Mouse (Mus musculus): ENCODE results near the gene Kl. TPM values are rescaled to one million over a fixed set of nuclear protein-coding genes. Genes with fewer than 3 reads are reported as not detected.
A peak's percentile ranks its signal among the peaks of the same experiment; 100 is the strongest.

Gene Kl
- total RNA-seq (2021): 1 to 10 TPM; 4.2 to 4.9 TPM
- long read RNA-seq, experiment 1, full-length matches to known transcripts: 4 of 6 reads
- long read RNA-seq, experiment 1, partial matches to known transcripts: 0 of 6 reads
- long read RNA-seq, experiment 1, other reads (novel, unspliced or antisense): 2 of 6 reads
- long read RNA-seq, experiment 2, full-length matches to known transcripts: 6 of 7 reads
- long read RNA-seq, experiment 2, partial matches to known transcripts: 0 of 7 reads
- long read RNA-seq, experiment 2, other reads (novel, unspliced or antisense): 1 of 7 reads

GRCm38 (mm10) chr5:150952328-150952668 lies at the start of gene Kl:
Gene Kl, plus strand, starts transcription at chr5:150952607.
- no peak for TF ChIP-seq CTCF (IDR thresholded peaks at IDR 0.05)
- peak within 1 kb of the TSS; percentile 41 for H3K4me3 ChIP-seq
- no peak for DNase-seq (ENCODE audit: extremely low spot score in 1 of 2, low spot score in 2 of 2)
- H3K27ac ChIP-seq: no peak within 1 kb of the TSS
- intact Hi-C loops (cut with DNase I): no loop called here

GRCm38 (mm10) chr5:150906053-150907040 lies 46.1 kb upstream of the Kl start:
- Histone ChIP-seq H3K4me3 (peak overlapping the region; percentile 16; the same call in 1 of the 2 replicates), H3K27ac (peak overlapping the region; percentile 85)
- DNase-seq (ENCODE audit: extremely low spot score in 1 of 2, low spot score in 2 of 2): peak; percentile 28 to 59
- intact Hi-C loops (cut with DNase I): no loop called here
- TF ChIP-seq CTCF (IDR thresholded peaks at IDR 0.05): no peak

GRCm38 (mm10) chr5:150912156-150912555 lies 40.3 kb upstream of the Kl start:
- no peak for DNase-seq (ENCODE audit: extremely low spot score in 1 of 2, low spot score in 2 of 2)
- TF ChIP-seq CTCF (IDR thresholded peaks at IDR 0.05): no peak
- no peak overlapping the region for H3K27ac ChIP-seq
- H3K4me3 ChIP-seq: no peak overlapping the region
- intact Hi-C loops (cut with DNase I): no loop called here

GRCm38 (mm10) chr5:150912656-150913055 lies 39.8 kb upstream of the Kl start:
- H3K27ac ChIP-seq: no peak overlapping the region
- DNase-seq (ENCODE audit: extremely low spot score in 1 of 2, low spot score in 2 of 2): no peak

GRCm38 (mm10) chr5:150915080-150916055 lies 37.0 kb upstream of the Kl start:
- H3K4me3 ChIP-seq: no peak overlapping the region
- TF ChIP-seq CTCF (IDR thresholded peaks at IDR 0.05): no peak
- H3K27ac ChIP-seq: no peak overlapping the region
- intact Hi-C loops (cut with DNase I): no loop called here
- DNase-seq (ENCODE audit: extremely low spot score in 1 of 2, low spot score in 2 of 2): no peak

More at GRCm38 (mm10) chr5:150912656-150913055, 39.8 kb upstream of the Kl start:
- no peak overlapping the region for H3K4me3 ChIP-seq
- intact Hi-C loops (cut with DNase I): no loop called here
- no peak for TF ChIP-seq CTCF (IDR thresholded peaks at IDR 0.05)

GRCm38 (mm10) chr5:150917131-150917858 lies 35.1 kb upstream of the Kl start:
- intact Hi-C loops (cut with DNase I): no loop called here
- H3K27ac ChIP-seq: no peak overlapping the region
- DNase-seq (ENCODE audit: extremely low spot score in 1 of 2, low spot score in 2 of 2): no peak
- no peak for TF ChIP-seq CTCF (IDR thresholded peaks at IDR 0.05)
- no peak overlapping the region for H3K4me3 ChIP-seq

- intact Hi-C loops (cut with DNase I): no loop called here
- TF ChIP-seq CTCF (IDR thresholded peaks at IDR 0.05): no peak
- Histone ChIP-seq H3K27ac (no peak overlapping the region), H3K4me3 (no peak overlapping the region)
- no peak for DNase-seq (ENCODE audit: extremely low spot score in 1 of 2, low spot score in 2 of 2)
Observed at GRCm38 (mm10) chr5:150918599-150918998, 33.8 kb upstream of the Kl start.

GRCm38 (mm10) chr5:150919269-150919668 lies 33.1 kb upstream of the Kl start:
- no peak for DNase-seq (ENCODE audit: extremely low spot score in 1 of 2, low spot score in 2 of 2)
- Histone ChIP-seq H3K4me3 (no peak overlapping the region), H3K27ac (no peak overlapping the region)
- intact Hi-C loops (cut with DNase I): no loop called here
- TF ChIP-seq CTCF (IDR thresholded peaks at IDR 0.05): no peak

- DNase-seq (ENCODE audit: extremely low spot score in 1 of 2, low spot score in 2 of 2): no peak
- intact Hi-C loops (cut with DNase I): no loop called here
- H3K4me3 ChIP-seq: no peak overlapping the region
- TF ChIP-seq CTCF (IDR thresholded peaks at IDR 0.05): no peak
- H3K27ac ChIP-seq: no peak overlapping the region
Observed at GRCm38 (mm10) chr5:150919961-150920360, 32.4 kb upstream of the Kl start.

GRCm38 (mm10) chr5:150929406-150929805 lies 23.0 kb upstream of the Kl start:
- DNase-seq (ENCODE audit: extremely low spot score in 1 of 2, low spot score in 2 of 2): no peak
- no peak for TF ChIP-seq CTCF (IDR thresholded peaks at IDR 0.05)
- Histone ChIP-seq H3K4me3 (no peak overlapping the region), H3K27ac (no peak overlapping the region)
- intact Hi-C loops (cut with DNase I): no loop called here

- Histone ChIP-seq H3K4me3 (no peak overlapping the region), H3K27ac (no peak overlapping the region)
- intact Hi-C loops (cut with DNase I): no loop called here
- no peak for DNase-seq (ENCODE audit: extremely low spot score in 1 of 2, low spot score in 2 of 2)
- no peak for TF ChIP-seq CTCF (IDR thresholded peaks at IDR 0.05)
Observed at GRCm38 (mm10) chr5:150932596-150932995, 19.8 kb upstream of the Kl start.

All from left cerebral cortex, adult 2 months (tissue).